Mouse (Mus musculus) layer of hippocampus, adult 9-11 months (tissue): ENCODE results near the gene Elavl1.
A peak's percentile ranks its signal among the peaks of the same experiment; 100 is the strongest.
"Not testable (repeated sequence)": the region's sequence is repeated elsewhere in the genome, so short reads cannot be mapped to it uniquely, and the experiment has no call there.

Experiments
- DNase-seq: peaks from one replicate; pipeline ENCODE4 v3.0.0; 2022

Gene Elavl1

DNA sequence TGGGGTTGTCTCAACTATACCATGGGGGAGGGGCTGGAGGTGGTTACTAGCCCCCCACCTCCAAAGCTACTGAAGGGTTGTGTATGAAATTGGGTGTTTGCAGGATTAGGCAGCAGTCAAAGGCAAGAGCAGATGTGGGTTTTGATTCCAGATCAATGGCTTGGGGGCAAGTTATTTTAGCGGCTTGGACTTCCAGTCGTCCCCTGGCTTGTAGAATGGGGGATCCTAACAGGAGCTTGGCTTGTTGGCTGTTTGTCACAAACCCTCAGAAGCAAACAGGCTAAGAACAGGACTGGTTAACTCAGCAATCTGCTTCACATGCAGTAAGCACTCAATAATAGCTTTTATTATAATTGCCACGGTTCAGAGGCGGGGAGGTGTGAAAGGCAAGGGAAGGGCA is 67.9 kb downstream of the Elavl1 start:
- no peak for DNase-seq

DNA sequence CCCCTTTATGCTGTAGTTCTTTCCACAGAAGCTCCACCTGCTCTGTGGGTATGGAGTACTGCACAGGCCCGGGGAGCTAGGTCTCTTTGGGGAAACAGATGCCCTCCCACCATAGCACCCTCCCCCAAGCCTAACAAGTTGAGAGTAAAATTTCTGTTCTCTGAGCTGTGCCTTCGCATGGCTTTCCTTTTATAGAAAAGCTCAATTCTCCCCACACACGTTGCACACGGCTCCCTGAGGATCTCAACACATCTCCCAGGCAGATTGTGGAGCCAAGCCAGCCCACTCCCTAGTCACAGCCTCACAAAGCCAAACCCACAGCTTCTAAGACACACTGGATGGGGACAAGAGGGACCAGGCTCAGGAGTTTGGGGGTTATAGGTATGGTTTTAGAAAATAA is 68.3 kb downstream of the Elavl1 start:
- DNase-seq: peak; percentile 94

DNA sequence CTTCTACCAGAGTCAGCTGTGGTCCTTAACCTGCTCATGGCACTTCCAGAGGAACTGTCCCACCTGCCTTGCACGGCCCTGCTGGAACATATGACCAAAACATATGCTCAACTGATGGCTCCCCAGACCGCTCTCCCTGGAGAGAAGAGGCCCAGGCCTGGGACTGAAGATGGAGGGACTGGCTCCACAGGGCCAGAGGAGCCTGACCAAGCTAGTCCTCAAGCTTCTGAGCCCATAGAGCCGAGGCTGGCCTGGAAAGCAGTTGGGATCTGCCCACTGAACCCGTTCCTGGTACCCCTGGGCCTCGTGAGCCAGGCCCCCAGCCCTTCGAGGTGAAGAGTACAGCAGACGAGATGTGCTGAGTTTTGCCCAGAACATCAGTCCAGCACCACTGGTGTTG is 69.7 kb downstream of the Elavl1 start:
- DNase-seq: not testable (repeated sequence)

DNA sequence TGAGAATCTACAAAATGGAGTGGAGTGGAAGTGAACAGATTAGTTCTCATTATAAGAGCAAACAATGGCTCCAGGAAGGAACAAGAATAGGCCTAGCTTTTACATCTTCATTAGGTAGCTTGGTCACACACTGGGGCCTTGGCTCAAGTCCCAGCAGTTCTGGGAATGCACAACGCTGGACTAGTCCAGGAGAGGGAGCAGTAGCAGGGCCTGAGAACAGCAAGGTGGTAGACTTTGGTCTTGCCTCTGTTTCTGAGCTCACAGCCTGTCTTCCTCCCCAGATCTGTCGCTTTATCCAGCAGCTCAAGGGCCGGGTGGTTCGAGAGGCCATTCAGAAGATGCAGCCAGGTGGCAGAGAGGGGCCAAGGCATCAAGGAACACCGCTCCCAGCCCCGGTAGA is 71.2 kb downstream of the Elavl1 start:
- DNase-seq: peak; percentile 76

DNA sequence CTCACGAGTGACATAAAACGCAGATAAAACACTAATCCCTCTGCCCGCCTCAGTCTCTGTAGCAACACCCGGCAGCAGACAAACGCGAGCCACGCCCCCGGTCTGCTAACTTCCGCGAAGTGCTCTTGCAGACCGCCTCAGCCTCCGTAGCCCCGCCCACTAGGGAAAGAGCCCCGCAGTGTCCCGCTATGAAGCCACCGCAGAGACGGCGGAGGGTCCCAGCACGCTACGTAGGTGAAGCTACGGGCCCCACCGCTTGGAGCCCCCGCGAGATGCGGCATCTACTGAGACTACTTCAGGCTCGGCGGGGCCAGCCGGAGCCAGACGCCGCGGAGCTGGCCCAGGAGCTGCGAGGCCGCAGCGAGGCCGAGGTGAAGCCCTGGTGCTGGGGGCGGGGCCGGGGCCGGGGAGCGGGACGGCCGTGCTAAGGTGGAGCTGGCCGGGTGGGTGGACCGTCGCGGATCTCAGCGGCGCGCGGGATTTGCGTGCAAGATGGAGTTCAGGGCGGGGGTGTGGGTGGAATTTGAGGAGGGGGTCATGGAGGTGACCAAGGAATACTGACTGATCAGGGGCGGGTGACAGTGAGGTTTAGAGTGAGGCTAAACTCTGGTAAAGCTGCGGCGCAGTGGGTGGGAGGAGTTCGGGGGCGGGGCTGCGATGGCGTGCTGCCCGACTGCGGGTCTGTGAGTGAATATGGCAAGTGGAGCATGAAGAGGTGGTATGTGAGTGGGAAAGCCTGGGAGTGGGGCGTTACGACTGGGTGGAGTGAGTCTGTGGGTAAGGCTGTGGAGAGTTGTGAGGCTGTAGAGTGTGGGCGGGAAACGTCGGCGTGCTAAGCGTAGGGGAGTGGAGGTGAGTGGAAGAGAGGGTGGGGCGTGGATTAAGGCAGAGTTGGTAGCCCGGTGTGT is 72.0 kb downstream of the Elavl1 start, which contains the start of gene Snapc2:
TSS of gene Snapc2 (plus strand) at position 147 of the 908 bp plus-strand sequence.
- DNase-seq: peak; percentile 95

DNA sequence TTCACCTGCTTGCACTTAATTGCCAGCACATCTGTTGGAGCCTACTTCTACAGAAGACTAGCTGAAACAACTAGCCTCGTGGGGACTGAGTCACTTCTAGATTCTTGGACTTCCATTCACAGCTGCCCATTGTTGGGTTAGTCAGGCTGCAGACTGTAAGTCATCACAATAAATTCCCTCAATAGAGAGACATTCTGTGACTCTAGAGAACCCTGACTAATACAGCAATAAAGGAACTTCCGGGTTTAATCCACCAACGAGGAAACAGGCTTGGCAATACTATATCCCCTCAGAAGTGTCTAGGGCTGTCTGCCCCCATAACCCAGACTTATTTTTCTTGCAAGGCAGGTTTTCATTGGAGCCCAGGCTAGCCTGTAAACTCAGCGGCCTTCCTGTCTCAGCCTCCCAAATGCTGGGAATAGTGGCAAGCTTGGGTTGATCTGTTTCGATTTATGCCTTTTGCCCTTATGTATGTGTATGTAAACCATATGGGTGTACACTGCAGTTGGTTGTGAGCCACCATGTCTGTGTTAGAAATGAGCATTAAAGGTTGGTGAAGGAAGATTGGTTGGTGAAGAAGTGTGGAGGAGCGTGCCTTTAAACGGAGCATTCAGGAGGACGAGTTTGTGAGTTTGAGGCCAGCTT is 73.0 kb downstream of the Elavl1 start:
- DNase-seq: no peak

DNA sequence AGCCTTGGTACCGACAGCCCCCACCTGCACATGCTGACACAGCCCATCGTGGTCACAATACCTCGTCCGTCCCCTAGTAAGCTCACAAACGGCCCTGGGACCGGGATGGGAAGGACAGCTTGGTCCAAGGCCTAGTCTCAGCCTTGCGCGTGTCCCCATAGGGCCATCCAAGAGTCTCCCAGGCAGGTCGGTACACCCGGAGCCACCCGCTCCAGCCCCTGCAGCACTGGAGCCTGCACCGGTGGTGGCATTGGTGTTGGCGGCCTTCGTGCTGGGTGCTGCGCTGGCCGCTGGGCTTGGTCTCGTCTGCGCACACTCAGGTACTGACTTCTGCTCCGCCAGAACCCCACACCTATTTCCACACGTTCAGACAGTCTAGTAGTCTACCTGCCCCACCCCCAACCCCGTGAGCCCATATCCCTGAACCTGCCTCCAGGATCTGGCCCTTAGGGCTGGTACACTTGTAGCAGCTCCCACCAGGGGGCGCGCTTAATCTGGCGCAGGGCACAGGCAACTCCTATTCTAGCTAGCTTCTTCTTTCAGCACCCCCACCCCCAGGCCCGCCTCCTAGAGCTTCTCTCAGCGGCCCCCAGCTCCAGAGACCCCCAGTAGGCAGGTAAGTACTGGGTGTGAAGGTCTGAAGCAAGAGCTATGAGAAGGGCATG is 74.8 kb downstream of the Elavl1 start:
- DNase-seq: peak; percentile 84

DNA sequence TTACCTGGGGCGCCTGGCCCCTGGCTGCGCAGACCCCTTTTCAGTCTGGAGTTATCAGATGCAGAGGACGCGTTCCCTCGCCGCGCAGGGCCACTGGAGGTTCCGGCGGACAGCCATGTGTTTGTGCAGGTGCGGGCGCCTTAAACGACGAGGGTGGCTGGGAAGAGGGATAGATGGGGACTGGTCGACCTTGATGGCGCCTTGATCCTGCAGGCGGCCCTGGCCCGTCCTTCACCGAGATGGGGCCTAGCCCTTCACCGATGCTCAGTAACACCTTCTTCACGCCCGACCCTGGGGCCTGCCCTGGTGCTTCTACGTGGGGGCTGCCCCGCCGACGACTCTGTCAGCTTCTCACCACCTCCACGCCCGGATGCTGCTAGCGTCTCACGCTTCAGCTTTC is 76.0 kb downstream of the Elavl1 start:
- no peak for DNase-seq

DNA sequence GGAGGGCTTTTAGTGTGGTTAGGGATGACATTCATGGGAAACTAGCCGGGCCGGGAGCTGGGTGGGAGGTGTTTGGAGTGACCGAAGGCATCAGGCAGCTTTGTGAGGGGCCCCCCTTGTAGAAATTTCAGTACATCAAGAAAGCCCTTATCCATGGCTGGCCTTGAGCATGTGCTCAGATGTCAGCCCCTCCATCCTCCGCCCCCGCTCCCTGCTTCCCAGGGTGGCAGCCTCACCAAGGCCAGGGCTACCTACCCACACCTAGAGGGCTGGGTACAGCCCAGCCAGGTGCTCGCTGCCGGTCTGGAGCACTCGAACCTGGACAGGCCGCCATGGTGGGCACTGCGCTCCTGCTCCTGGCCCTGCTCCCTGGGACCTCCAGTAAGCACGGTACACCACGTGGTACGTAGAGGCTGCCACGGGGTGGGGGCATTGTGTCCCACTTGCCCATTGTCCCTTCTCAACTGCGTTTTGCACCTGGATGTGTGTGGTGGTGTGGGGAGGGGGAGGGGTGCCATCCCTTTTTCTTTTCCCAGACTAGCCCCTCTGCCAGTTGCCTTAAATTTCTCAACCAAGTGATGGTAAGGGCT is 77.2 kb downstream of the Elavl1 start, which contains the start of gene Tgfbr3l:
TSS of gene Tgfbr3l (plus strand) at position 264 of the 590 bp plus-strand sequence.
- no peak for DNase-seq

DNA sequence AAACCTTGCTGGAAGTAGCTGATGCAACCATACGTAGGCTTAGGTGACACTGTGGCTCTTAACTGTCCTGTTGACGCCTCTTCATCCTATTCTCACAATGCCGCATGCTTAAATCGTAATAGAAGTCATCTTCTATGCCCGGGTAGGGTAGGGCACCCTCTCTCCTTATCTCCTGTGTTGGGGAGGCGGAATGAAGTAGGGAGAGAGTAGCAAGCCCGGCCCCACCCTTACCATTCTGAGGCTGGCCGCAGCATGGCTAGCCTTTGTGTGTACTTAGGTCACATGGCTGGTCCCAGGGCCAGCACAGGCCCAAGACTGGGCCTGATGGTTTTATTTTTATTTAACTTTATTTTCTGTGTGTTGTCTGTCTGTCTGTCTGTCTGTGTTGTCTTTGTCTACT is 78.0 kb downstream of the Elavl1 start:
- no peak for DNase-seq

DNA sequence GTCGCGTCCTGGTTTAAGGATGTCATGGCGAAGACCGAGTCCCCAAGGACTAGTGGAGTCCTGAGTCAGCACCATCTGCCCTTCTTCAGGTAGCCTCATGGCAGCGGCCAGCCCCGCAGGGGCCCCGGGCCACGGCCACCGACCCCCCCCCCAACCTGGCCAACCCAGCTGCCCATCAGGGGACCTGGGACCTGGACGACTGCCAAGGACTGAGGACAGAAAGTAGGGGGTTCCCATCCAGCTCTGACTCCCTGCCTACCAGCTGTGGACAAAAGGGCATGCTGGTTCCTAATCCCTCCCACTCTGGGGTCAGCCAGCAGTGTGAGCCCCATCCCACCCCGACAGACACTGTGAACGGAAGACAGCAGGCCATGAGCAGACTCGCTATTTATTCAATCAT is 79.5 kb downstream of the Elavl1 start:
- DNase-seq: no peak

DNA sequence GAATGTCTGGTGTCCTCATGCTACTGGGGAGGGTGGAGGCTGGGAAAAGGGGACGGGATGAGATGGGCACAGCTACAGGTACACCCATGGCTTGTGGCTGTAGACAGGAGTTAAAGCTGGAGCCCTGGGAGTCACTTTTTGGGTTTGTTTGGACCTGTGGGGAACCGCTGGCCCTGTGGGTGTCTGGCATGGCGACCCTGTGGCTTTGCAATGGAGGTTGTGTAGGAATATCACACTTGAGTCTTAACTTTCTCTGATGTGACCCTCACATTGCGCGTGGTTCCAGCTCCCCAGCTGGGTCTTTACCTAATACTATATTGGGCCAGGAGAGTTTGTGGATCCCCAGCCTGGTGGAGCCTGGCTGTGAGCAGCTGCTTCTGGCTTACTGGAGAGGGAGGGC is 80.2 kb downstream of the Elavl1 start:
- no peak for DNase-seq

DNA sequence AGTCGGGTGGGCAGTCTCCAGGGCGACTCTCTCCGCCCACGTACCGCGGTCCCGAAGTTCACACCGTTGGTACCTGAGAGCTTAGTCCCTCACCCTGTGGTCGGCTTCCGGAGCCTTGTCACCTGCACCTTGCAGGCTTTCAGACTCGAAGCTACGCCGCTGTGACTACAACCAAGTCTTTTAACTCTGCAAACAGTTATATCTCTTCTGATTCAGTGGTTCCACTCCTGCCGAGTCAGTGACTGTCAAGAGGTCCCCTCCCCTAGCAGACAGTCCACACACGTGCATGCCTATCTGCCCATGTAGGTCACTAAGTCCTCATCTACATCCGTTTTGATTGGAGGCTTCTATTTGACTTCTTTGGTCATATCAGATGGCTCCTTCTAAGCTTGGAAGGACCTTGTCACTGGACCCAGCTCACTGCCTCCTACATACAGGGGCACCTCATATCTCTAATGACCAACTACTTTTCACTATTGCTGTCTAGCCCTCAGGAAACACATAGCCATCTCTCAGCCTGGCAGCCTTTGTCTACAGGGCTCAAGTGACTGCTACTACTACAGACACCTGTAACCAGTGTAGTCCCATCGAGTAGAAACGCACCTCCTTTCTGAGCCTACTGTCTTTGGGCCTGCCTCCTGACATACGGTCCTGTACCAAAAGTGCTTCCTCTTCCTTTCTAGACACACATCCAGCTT is 85.9 kb downstream of the Elavl1 start:
- no peak for DNase-seq

DNA sequence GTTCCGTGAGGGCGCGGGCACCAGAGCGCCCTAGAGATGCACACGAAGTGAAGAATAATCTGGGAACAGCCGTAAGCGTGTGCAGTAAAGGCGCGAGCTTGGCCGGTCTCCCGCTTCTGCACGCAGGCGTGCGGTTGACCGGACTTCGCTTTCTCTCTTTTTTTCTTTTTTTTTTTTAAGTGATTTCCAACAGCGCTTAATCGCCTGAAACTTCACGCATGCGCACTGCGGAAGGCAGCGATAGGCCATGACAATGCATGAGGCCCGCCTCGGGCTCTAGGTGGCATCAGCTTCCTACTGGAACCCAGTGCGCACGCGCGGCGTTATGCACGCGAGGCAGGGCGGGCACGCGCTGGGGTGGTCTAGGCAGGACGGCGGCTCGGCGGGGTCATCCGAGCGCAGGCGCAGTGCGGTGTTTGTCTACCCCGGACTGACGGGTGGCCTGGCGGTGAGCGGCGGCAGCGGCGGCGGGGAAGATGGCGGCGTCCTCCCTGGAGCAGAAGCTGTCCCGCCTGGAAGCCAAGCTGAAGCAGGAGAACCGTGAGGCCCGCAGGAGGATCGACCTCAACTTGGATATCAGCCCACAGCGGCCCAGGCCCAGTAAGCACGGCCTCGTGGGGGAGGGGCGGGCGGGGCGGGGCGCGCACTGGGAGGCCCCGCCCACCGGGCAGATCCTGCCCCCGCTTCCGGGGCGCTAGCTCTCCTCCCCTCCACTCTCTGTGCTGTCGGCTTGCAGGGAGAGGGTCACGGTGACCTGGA is 86.6 kb downstream of the Elavl1 start, which contains the start of the genes Map2k7 and Gm49320:
TSS of gene Map2k7 (plus strand) at position 307 of the 759 bp plus-strand sequence.
TSS of gene Gm49320 (plus strand) at position 432 of the 759 bp plus-strand sequence.
- DNase-seq: peak; percentile 100

DNA sequence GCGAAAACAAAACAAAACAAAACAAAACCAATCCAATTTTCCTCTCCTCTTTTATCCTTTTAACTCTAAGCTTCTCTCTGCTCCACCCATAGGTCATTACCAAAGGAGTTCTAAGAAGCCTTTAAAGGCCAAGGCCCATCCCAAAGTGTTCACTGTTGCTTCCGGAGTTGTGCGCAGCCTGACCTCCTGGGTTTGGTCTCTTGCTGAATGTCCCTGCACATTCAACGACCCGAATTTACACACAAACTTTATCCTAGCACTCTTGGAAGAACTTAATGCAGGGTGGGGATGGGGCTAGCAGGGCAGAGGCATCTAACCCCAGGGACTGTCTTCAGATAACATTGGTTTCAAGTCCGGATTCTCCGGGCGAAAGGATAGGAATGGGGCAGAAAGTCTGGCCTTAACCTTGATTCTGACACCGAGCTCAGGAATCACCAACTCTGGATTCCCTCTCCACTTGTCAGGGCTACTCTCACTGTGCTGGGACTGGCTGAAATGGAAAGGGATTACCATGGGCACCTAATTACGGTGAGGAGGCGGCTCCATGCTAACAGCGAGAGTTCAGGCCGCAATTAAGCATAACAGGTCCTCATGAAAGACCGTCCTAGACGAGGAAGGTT is 87.3 kb downstream of the Elavl1 start:
- DNase-seq: no peak
